Mouse (Mus musculus) cerebellum, adult 11-12 months (tissue): ENCODE measurements at regions not wholly inside any gene's neighbourhood (a gene's known extent, or its start where the extent isn't known, plus 50 kb on each side); places are given as distances from the start of the nearest gene placed in this dataset.

Source experiments
- DNase-seq: peaks from one replicate; pipeline ENCODE4 v3.0.0; 2022

- no peak for DNase-seq
Observed at GRCm38 (mm10) chr4:31723501-31723900, 240.4 kb upstream of the Map3k7 start.

GRCm38 (mm10) chr4:31724400-31724799 lies 239.5 kb upstream of the Map3k7 start:
- no peak for DNase-seq

- no peak for DNase-seq
Observed at GRCm38 (mm10) chr4:31727498-31728148, 236.3 kb upstream of the Map3k7 start.

GRCm38 (mm10) chr4:31728149-31728516 lies 235.8 kb upstream of the Map3k7 start:
- no peak for DNase-seq

GRCm38 (mm10) chr4:31743776-31744175 lies 220.1 kb upstream of the Map3k7 start:
- DNase-seq: no peak

GRCm38 (mm10) chr4:31744431-31744830 lies 219.5 kb upstream of the Map3k7 start:
- no peak for DNase-seq

- no peak for DNase-seq
Observed at GRCm38 (mm10) chr4:31753677-31754312, 210.1 kb upstream of the Map3k7 start.

GRCm38 (mm10) chr4:31757126-31757525 lies 206.8 kb upstream of the Map3k7 start:
- no peak for DNase-seq

GRCm38 (mm10) chr4:31760116-31760515 lies 203.8 kb upstream of the Map3k7 start:
- DNase-seq: no peak

- DNase-seq: no peak
Observed at GRCm38 (mm10) chr4:31762199-31762598, 201.7 kb upstream of the Map3k7 start.

GRCm38 (mm10) chr4:31768026-31768626 lies 195.8 kb upstream of the Map3k7 start:
- DNase-seq: no peak

GRCm38 (mm10) chr4:31769325-31769724 lies 194.6 kb upstream of the Map3k7 start:
- DNase-seq: no peak

- no peak for DNase-seq
Observed at GRCm38 (mm10) chr4:31786284-31786683, 177.6 kb upstream of the Map3k7 start.

- no peak for DNase-seq
Observed at GRCm38 (mm10) chr4:31817574-31818240, 146.2 kb upstream of the Map3k7 start.

- DNase-seq: no peak
Observed at GRCm38 (mm10) chr4:31819521-31820259, 144.2 kb upstream of the Map3k7 start.

- no peak for DNase-seq
Observed at GRCm38 (mm10) chr4:31823574-31824348, 140.1 kb upstream of the Map3k7 start.

- DNase-seq: no peak
Observed at GRCm38 (mm10) chr4:31824518-31825437, 139.1 kb upstream of the Map3k7 start.

GRCm38 (mm10) chr4:31825438-31825830 lies 138.5 kb upstream of the Map3k7 start:
- no peak for DNase-seq

GRCm38 (mm10) chr4:31826661-31827060 lies 137.2 kb upstream of the Map3k7 start:
- DNase-seq: no peak

- no peak for DNase-seq
Observed at GRCm38 (mm10) chr4:31827266-31827665, 136.6 kb upstream of the Map3k7 start.

GRCm38 (mm10) chr4:31830241-31830640 lies 133.7 kb upstream of the Map3k7 start:
- DNase-seq: no peak
